Mouse (Mus musculus): ENCODE measurements around the gene 1700056E22Rik.

- TF ChIP-seq CTCF (IDR thresholded peaks at IDR 0.05; ENCODE audit: borderline replicate concordance, insufficient read depth, low read depth, low read length) (no peak), POLR2A (IDR thresholded peaks at IDR 0.05; ENCODE audit: borderline replicate concordance, insufficient read depth, low read length) (no peak)
Observed at GRCm38 (mm10) chr1:184019722-184020107, 14.4 kb downstream of the 1700056E22Rik start.
